Mouse (Mus musculus) limb, embryonic 10.5 days (tissue): ENCODE results near the gene Olfr446. TPM values are rescaled to one million over a fixed set of nuclear protein-coding genes. Genes with fewer than 3 reads are reported as not detected.

Experiments used
- DNase-seq: peaks from one replicate; pipeline ENCODE4 v3.0.0-alpha.2; 2017; ENCODE audit warnings: low spot score
- H3K27ac ChIP-seq: fragments of 300-500 bp; sonication (generic); 2 replicates; pipeline ENCODE4 v1.5.1; 2016; ENCODE audit warnings: mild to moderate bottlenecking
- H3K27me3 ChIP-seq: fragments of 300-500 bp; sonication (generic); 2 replicates; pipeline ENCODE4 v1.6.1; 2016; ENCODE audit warnings: low read depth, mild to moderate bottlenecking; ENCODE audit not compliant: poor library complexity, severe bottlenecking
- H3K36me3 ChIP-seq: fragments of 300-500 bp; sonication (generic); 2 replicates; pipeline ENCODE4 v1.6.1; 2016; ENCODE audit warnings: mild to moderate bottlenecking, moderate library complexity
- H3K4me1 ChIP-seq: fragments of 300-500 bp; sonication (generic); 2 replicates; pipeline ENCODE4 v1.6.1; 2016
- H3K4me3 ChIP-seq: fragments of 300-500 bp; sonication (generic); 2 replicates; pipeline ENCODE4 v1.5.1; 2016; ENCODE audit warnings: mild to moderate bottlenecking, moderate library complexity
- H3K9me3 ChIP-seq: fragments of 300-500 bp; sonication (generic); replicated peaks from 2 replicates; pipeline ENCODE4 v1.6.1; 2016; ENCODE audit warnings: mild to moderate bottlenecking
- WGBS: fragments of 180-500 bp; shearing (Covaris S2); methylation state at CpG from one replicate; pipeline ENCODE4 v1.1.7; 2016; 5-methylcytosine and 5-hydroxymethylcytosine counted together
- polyA plus RNA-seq: library from polyadenylated mRNA; unstranded; fragments of >200 nt; fragmentation: Nextera tagmentation; extraction: Ambion mirVana; gene quantifications from 2 replicates; pipeline ENCODE4 v1.2.1, GENCODE M21; 2016

Olfr446 gene
- not detected in 2 replicates for polyA plus RNA-seq

DNA sequence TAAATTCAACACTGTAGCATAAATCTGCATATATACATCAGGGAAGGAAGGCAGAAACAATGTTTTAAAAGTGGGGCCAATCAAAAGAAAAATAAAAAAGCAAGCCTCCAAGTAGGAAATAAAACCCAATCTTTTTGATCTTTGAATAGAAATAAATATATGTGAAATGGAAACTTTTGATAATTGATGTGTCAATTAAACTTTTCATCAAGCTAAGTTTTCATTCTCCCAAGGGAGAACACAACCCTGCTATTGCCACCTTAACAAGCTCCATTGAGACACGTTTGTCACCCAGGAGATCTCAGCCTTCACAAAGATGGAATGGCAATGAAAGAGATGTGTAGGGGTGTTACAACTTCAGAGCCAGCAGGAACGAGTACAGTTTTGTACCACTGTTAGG lies at the start of gene Olfr446:
Olfr446 (plus strand) TSS at position 301 of the 400 bp plus-strand sequence.
- Histone ChIP-seq H3K9me3 (no peaks in the 10 kb centered on the region), H3K27me3 (no peaks in the 10 kb centered on the region), H3K4me3 (no peak within 1 kb of the TSS), H3K4me1 (no peaks in the 10 kb centered on the region), H3K36me3 (no peaks in the 10 kb centered on the region), H3K27ac (no peak within 1 kb of the TSS)
- DNase-seq = no peak
- WGBS = 76% methylated on average over 2 of the region's 2 CpGs

DNA sequence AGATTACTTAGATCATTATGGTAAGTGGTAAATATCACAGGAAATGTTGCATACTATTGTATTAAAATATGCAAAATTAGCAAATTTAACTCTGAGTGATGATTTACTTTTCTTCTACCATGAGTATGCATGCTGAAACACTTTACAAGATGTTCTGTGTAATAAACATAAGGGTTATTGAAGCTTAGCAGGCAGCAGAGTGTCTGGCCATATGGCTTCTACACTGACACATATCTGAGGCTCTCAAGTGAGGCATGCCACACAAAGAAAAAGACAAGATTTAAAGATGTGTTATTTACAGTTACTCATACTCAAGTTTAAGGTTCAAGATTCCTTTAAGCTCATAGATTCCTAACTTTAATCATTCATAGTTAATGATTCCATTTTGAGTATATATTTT lies 44.9 kb upstream of the Olfr446 start:
- no peaks in the 10 kb centered on the region for H3K4me1 ChIP-seq
- no peaks in the 10 kb centered on the region for H3K9me3 ChIP-seq
- no peaks in the 10 kb centered on the region for H3K36me3 ChIP-seq
- DNase-seq = no peak
- H3K27me3 ChIP-seq = no peaks in the 10 kb centered on the region
- no peak overlapping the region for H3K4me3 ChIP-seq
- H3K27ac ChIP-seq = no peak overlapping the region

DNA sequence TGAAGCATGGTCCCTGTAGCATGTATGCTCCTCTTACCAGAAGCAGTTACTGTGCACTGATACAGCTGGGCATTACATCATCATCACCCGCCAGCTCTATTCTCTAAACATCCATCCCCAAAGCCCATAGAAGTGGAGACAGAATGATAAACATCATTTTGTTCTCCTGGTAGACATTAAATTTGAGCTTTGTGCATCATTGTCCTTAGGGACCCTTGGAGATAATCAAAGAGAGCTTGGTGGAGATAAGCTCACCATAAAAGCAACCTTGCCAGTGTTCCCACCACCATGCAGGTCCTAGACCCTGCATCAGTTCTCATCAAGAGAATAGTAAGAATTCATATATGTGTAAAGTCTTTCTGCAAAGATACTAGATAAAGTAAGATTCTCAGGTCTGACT lies 31.0 kb upstream of the Olfr446 start, which contains the start of gene Olfr448:
Olfr448 (plus strand) TSS at position 301 of the 400 bp plus-strand sequence.
- Histone ChIP-seq H3K4me3 (no peak within 1 kb of the TSS), H3K27me3 (no peaks in the 10 kb centered on the region), H3K9me3 (no peaks in the 10 kb centered on the region), H3K4me1 (no peaks in the 10 kb centered on the region), H3K36me3 (no peaks in the 10 kb centered on the region), H3K27ac (no peak within 1 kb of the TSS)
- no peak for DNase-seq
- WGBS = 88% methylated on average over 1 of the region's 1 CpGs

DNA sequence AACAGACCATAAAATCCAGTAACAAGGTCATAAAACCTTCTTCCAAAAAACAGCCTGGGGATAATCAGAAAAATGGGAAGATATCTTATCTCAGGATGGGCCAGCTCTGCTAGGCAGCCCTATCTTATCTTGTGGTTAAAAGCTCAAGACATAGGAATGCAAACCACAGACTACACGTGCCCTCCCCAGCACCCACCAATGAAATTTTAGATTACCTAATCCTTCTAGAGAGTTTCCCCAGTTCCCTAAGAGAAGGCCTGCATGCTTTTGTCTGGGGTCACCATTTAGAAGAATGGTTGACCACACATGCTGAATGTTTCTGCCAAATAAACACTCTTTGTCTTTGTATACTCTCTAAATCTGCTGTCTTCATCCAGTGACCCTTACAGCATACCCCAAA lies 20.8 kb upstream of the Olfr446 start:
- Histone ChIP-seq H3K27ac (no peak overlapping the region), H3K9me3 (no peaks in the 10 kb centered on the region), H3K36me3 (no peaks in the 10 kb centered on the region), H3K4me3 (no peak overlapping the region), H3K4me1 (no peaks in the 10 kb centered on the region), H3K27me3 (no peaks in the 10 kb centered on the region)
- no peak for DNase-seq
- 52% methylated on average over 1 of the region's 1 CpGs for WGBS

DNA sequence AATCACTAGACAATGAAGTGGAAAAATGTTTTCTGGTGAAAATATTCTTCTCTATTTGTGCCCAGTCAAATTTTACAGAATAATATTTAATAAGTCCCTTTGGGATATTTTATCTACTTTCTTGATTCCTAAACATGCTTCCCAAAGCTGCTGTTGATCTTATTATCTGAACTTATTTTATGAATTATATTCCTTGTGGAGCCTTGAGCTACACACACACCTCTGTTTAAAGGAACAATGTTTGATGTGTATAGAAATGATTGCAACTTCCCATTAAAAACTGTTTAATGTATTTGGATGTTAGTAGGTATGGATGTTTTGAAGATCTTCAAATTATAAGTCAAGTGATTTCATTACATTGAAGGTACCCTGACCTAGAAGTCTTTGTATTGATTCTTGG lies 12.6 kb upstream of the Olfr446 start, which contains the start of gene Olfr447:
Olfr447 (plus strand) TSS at position 301 of the 400 bp plus-strand sequence.
- no peak for DNase-seq
- H3K27me3 ChIP-seq = no peaks in the 10 kb centered on the region

DNA sequence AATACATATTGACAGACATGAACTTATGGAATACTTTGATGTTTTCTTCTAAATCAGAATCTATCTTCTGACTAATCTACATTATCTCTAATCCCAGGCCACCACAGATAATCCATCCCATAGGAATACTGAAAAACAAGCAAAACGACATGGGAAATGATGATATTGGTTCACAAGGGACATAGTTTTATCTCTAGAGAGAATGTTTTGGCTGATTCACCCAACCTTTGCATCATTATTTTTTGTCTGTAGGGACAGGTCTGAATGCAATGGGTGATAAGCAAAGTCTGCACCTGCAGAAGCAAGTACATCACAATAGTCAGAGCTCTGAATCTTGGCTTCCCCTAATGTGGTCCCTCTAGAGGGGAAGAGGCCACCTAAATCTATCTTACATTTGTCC lies 27.6 kb downstream of the Olfr446 start, which contains the start of gene Olfr444:
Olfr444 (plus strand) TSS at position 301 of the 400 bp plus-strand sequence.
- Histone ChIP-seq H3K27ac (no peak within 1 kb of the TSS), H3K9me3 (no peaks in the 10 kb centered on the region), H3K4me1 (no peaks in the 10 kb centered on the region), H3K36me3 (no peaks in the 10 kb centered on the region), H3K4me3 (no peak within 1 kb of the TSS), H3K27me3 (no peaks in the 10 kb centered on the region)
- WGBS = 91% methylated on average over 1 of the region's 1 CpGs
- DNase-seq = no peak

More for the DNA sequence above, 12.6 kb upstream of the Olfr446 start, which contains the start of gene Olfr447:
- H3K27ac ChIP-seq = no peak within 1 kb of the TSS
- no peak within 1 kb of the TSS for H3K4me3 ChIP-seq
- H3K36me3 ChIP-seq = no peaks in the 10 kb centered on the region
- no peaks in the 10 kb centered on the region for H3K4me1 ChIP-seq
- H3K9me3 ChIP-seq = no peaks in the 10 kb centered on the region

DNA sequence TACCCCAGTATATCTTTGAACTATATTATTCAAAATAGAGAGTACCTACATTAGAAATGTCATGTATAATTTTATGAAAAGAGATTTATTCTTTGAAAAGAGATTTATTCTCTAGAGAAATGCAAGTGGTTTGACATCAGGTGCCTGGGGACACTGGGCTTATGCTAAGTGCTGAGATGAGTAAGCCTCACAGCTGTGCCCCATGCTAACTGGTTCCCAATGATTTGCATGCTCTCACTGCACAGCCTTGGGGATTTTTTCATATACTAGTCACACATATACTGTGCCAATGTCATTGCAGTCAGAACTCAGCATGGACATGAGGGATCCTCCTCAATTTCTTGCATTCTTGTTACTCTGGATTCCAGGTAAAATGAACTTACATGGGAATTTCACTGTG lies 59.2 kb downstream of the Olfr446 start:
- H3K4me3 ChIP-seq = no peak overlapping the region
- no peaks in the 10 kb centered on the region for H3K9me3 ChIP-seq
- H3K27ac ChIP-seq = no peak overlapping the region
- DNase-seq = no peak
- no peaks in the 10 kb centered on the region for H3K36me3 ChIP-seq
- H3K27me3 ChIP-seq = no peaks in the 10 kb centered on the region
- H3K4me1 ChIP-seq = no peaks in the 10 kb centered on the region

Other genes starting within 250 kb of the Olfr446 start
- 61.5 and 88.8 TPM in 2 replicates for gene Tcaf1, start 211.3 kb upstream of the Olfr446 start, polyA plus RNA-seq
- gene Olfr453, start 182.0 kb upstream of the Olfr446 start, polyA plus RNA-seq = not detected in 2 replicates
- not detected in 2 replicates for gene Olfr38, start 165.0 kb upstream of the Olfr446 start, polyA plus RNA-seq
- not detected in 2 replicates for gene Olfr452, start 136.3 kb upstream of the Olfr446 start, polyA plus RNA-seq
- not detected in 2 replicates for gene Olfr450, start 109.4 kb upstream of the Olfr446 start, polyA plus RNA-seq
- not detected in 2 replicates for gene Olfr449, start 87.0 kb upstream of the Olfr446 start, polyA plus RNA-seq
- gene Olfr448, start 30.9 kb upstream of the Olfr446 start, polyA plus RNA-seq = not detected in 2 replicates
- gene Olfr447, start 12.5 kb upstream of the Olfr446 start, polyA plus RNA-seq = not detected in 2 replicates
- gene Olfr444, start 27.7 kb downstream of the Olfr446 start, polyA plus RNA-seq = not detected in 2 replicates
- not detected in 2 replicates for gene Olfr441, start 185.0 kb downstream of the Olfr446 start, polyA plus RNA-seq
- gene Olfr237-ps1, start 225.2 kb downstream of the Olfr446 start, polyA plus RNA-seq = not detected in 2 replicates
- not detected in 2 replicates for gene Olfr437, start 241.9 kb downstream of the Olfr446 start, polyA plus RNA-seq